Mouse (Mus musculus): ENCODE data around the gene Stab1.
A peak's percentile ranks its signal among the peaks of the same experiment; 100 is the strongest.

Stab1 gene

GRCm38 (mm10) chr14:31130236-31131220 is 37.9 kb downstream of the Stab1 start, which contains the start of gene Nt5dc2:
Nt5dc2 (plus strand) TSS chr14:31131053.
- peak; percentile 97 for DNase-seq

DNA sequence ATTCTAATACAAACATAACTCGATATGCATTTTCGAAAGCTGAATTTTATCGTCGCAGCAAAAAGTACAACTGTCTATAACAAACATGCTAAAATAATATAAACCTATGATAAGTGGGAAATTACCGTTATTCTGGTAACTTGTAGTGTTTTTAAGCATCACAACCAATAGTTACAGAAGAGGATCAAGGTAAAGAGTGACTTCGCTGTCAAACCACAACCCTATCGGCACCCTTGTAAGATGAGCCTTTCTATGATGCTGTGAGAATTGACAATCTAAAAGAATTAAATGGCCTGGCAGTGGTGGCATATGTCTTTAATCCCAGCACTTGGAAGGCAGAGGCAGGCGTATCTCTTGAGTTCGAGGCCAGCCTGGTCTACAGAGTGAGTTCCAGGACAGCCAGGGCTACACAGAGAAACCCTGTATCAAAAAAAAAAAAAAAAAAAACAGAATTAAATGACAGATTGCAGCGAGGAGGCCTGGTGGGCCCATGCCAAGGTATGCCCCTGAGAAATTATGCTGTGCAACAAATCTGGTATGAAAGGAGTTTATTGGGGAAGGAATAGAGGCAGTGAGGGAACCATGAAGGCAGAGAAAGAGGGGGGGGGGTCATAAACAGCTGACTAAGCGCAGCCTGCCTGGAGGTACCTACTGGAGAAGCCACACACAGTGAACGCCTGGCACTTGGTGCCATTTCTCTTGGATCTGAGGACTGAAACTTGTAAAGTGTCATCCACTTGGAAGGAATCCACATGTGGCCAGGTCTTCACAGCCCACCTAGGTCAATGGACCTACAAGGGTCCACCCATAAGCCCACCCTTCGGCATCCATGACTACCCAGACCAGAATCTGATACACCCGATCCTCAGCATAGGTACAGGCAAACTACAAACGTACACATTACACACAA is 38.9 kb downstream of the Stab1 start:
- no peak for DNase-seq

DNA sequence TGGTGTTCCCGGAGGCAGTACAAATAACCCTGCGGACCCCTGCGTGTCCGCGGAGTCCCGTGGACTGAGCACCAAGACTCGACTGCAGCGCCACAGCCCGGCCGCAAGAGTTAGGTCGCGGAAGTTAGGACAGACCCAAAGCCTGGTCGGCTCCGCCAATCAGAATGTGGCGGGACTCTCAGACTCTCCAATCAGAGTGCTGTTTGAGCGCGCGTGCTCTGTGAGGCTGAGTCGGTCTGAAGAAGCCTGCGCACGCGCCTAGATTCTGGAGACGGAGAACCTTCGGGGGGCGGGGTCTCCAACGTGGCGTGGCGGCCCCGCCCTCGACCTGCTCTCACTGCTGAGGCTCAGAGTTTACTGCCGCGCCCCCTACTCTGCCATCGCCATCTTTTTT is 39.6 kb downstream of the Stab1 start, which contains the start of gene Smim4:
TSS of gene Smim4 (minus strand) at position 131 of the 394 bp plus-strand sequence.
- DNase-seq = peak; percentile 100

GRCm38 (mm10) chr14:31128101-31128825 is 40.2 kb downstream of the Stab1 start:
- DNase-seq = peak; percentile 62

- DNase-seq = no peak
These were observed 41.6 kb downstream of the Stab1 start for GRCm38 (mm10) chr14:31126826-31127225.

- no peak for DNase-seq
These were observed 43.0 kb downstream of the Stab1 start for GRCm38 (mm10) chr14:31125106-31126075.

DNA sequence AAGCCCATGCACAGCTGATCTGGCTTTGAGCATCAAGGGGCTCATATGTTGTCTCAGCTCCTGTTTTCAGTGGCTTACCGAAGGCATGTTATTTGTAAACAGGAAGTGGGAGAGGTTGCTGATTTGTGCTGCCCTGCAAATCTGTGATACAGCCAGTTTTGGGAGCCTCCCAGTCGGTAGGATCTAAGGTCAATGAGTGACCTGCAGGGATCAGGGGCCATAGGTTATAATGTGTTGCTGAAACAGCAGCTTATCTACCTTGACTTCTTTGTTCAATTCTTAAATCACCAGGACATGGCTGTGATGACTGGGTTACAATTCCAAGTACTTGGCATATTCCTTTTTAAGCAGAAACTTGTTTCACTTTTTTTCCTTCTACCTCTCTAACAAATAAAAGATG is 52.9 kb downstream of the Stab1 start:
- no peak for DNase-seq

DNA sequence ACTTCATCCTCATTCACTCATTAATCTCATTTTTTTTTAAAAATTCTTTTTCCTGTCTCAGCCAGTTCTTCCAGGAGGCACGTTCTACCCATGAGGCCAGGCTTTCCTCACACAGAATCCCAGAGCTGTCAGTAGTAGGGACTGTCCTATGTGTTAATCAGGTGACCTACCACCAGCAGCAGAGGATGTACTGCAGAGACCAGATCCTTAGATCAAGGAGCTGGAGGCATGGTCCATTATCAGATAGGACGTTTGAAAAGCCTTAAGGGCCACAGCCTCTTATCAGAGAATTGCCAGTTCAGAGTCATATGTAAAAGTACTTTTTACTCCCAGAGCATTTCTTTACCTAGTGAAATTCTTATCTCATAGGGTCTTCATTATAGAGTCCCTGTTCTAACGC is 54.4 kb downstream of the Stab1 start:
- no peak for DNase-seq

DNA sequence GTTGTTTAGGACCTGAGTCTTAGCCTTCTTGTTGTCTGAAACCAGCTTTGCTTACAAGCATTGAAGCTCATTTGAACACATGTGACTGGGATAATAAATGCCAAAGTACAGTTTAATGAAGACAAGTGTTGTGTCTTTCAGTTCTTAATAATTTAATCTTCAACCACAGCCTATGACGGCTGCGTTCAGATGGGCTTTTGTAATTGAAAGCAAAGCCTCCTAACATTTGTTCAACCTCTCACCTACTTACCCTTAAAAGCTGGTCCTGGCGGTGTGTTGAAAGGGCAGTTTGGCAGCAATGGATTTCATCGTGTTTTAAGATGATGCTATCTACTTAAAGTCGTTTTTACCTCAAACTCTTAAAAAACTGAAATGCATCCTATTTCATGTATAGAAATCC is 56.3 kb downstream of the Stab1 start:
- no peak for DNase-seq

DNA sequence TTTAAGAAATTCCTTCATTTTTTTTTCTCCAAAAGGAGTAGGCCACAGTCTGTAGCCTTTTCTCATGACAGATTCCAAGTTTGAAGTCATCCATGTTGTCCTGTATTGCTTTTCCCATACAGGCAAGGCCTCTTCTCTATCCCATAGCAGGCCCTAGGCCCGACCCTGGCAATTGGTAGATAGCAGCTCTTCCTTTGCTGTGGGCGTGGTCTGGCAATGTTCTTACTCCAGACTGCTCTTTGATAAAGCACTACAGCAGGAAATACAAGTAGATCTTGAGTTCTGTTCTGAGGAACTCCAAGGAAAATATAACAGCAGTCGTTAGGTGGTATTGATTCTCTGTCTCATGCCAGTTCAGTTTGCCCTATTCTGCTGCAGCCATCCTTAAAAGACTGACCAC is 57.8 kb downstream of the Stab1 start:
- DNase-seq = no peak

DNA sequence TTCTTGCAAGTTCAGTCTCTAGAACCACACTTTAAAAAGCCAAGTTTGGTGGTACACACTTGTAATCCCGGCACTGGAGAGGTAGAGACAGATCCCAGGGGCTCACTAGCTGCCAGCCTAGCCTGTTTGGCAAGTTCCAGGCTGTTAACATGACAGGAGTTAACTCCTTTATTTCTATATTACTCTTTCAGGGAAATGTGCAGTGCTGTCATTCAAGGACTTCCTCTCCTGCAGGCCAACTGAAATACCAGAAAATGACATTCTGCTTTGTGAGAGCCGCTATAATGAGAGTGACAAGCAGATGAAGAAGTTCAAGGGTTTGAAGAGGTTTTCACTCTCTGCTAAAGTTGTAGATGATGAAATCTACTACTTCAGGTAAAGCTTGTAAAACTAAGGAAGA is 63.3 kb downstream of the Stab1 start:
- no peak for DNase-seq

DNA sequence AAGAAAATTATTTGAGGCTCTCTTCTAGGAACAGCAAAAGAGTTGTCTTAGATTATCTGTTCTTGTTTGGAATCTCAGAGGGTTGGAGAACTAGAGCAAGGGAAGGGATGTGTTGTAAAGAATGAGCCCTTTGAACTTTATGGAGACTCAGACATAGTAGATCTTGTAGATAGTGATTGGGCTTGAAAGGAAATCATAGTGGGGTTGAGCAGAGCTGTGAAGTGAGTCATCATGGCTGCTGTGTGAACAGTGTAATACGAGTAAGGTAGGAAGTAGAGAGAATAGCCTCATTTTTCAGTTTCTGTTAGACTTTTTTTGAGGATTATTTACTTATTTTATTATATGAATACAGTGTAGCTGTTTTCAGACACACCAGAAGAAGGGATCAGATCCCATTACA is 78.5 kb downstream of the Stab1 start:
- DNase-seq = no peak

Measured in retina, postnatal 1 day (tissue).